Mouse (Mus musculus) CH12.LX (cell line): Measurements from ENCODE around the gene Sgo2a. TPM values are rescaled to one million over a fixed set of nuclear protein-coding genes. Genes with fewer than 3 reads are reported as not detected.

ENCODE experiments used
- DNase-seq: peaks from one replicate; pipeline ENCODE4 v3.0.0-alpha.2; 2013; ENCODE audit errors: extremely low read depth
- H3K27ac ChIP-seq: 2 replicates; pipeline ENCODE4 v1.5.1; 2012; ENCODE audit warnings: low read depth, mild to moderate bottlenecking, control low read depth, moderate library complexity; ENCODE audit not compliant: insufficient read depth
- H3K27me3 ChIP-seq: replicated peaks from 2 replicates; pipeline ENCODE3; 2012; ENCODE audit warnings: inconsistent platforms
- H3K36me3 ChIP-seq, 2 experiments: replicated peaks in 1 of 2; 2 replicates each; pipeline versions ENCODE3 to v1.6.1; 2012; ENCODE audit warnings: inconsistent platforms in 1 of 2, low read length in 1 of 2, mild to moderate bottlenecking in 1 of 2, mixed read lengths in 1 of 2, moderate library complexity in 1 of 2; ENCODE audit not compliant: control insufficient read depth in 1 of 2, insufficient read depth in 1 of 2
- H3K4me1 ChIP-seq, 2 experiments: 2 replicates each; pipeline ENCODE4 v1.6.1; 2012; ENCODE audit warnings: inconsistent platforms in 1 of 2, moderate library complexity in 1 of 2; ENCODE audit not compliant: insufficient read depth in 2 of 2, control insufficient read depth in 1 of 2
- H3K4me2 ChIP-seq: 2 replicates; pipeline ENCODE4 v1.6.1; 2012; ENCODE audit warnings: low read depth, mild to moderate bottlenecking, control low read depth; ENCODE audit not compliant: poor library complexity, insufficient read depth, severe bottlenecking
- H3K4me3 ChIP-seq, 3 experiments: fragments of 150-350 bp in 1 of 3; sonication (generic) in 1 of 3; replicated peaks in 1 of 3; 2 replicates each; pipeline versions ENCODE3 to v1.5.1; 2011 to 2012; ENCODE audit warnings: low read depth in 2 of 3, low read length in 2 of 3, mild to moderate bottlenecking in 2 of 3, moderate library complexity in 2 of 3, control low read depth in 1 of 3, improper control_type of control experiment in 1 of 3, inconsistent platforms in 1 of 3, mixed read lengths in 1 of 3; ENCODE audit not compliant: poor library complexity in 1 of 3
- H3K79me2 ChIP-seq: replicated peaks from 2 replicates; pipeline ENCODE4 v1.6.1; 2012; ENCODE audit warnings: mild to moderate bottlenecking, moderate library complexity; ENCODE audit not compliant: control insufficient read depth, poor library complexity, insufficient read depth, severe bottlenecking; ENCODE audit errors: extremely low read depth
- H3K9ac ChIP-seq: 2 replicates; pipeline ENCODE4 v1.6.1; 2012; ENCODE audit warnings: low read depth, mild to moderate bottlenecking, control low read depth, moderate library complexity; ENCODE audit not compliant: insufficient read depth
- H3K9me3 ChIP-seq: replicated peaks from 2 replicates; pipeline ENCODE3; 2012; ENCODE audit warnings: low read length, inconsistent platforms, mixed read lengths
- BHLHE40 ChIP-seq: IDR thresholded peaks from 2 replicates; pipeline ENCODE4 v1.6.1; 2011; ENCODE audit warnings: mild to moderate bottlenecking, low read depth, low read length, improper control_type of control experiment
- CHD1 ChIP-seq: IDR thresholded peaks from 2 replicates; pipeline ENCODE4 v1.6.1; 2012; ENCODE audit warnings: low read depth, low read length, improper control_type of control experiment, inconsistent platforms
- CHD2 ChIP-seq: IDR thresholded peaks from 2 replicates; pipeline ENCODE4 v1.6.1; 2011; ENCODE audit warnings: low read length, improper control_type of control experiment
- CTCF ChIP-seq, 2 experiments: IDR thresholded peaks in 1 of 2; conservative IDR thresholded peaks in 1 of 2; 2 replicates each; pipeline ENCODE4 v1.5.1; 2011 to 2012; ENCODE audit warnings: low read depth in 2 of 2, low read length in 2 of 2, improper control_type of control experiment in 1 of 2, inconsistent platforms in 1 of 2, mild to moderate bottlenecking in 1 of 2, moderate library complexity in 1 of 2
- GABPA ChIP-seq: IDR thresholded peaks from 2 replicates; pipeline ENCODE4 v1.6.1; 2012; ENCODE audit warnings: low read depth, low read length, improper control_type of control experiment, inconsistent platforms; ENCODE audit not compliant: insufficient replicate concordance
- HCFC1 ChIP-seq: IDR thresholded peaks from 2 replicates; pipeline ENCODE4 v1.6.1; 2012; ENCODE audit warnings: low read depth, mild to moderate bottlenecking, inconsistent platforms, low read length, improper control_type of control experiment
- IRF4 ChIP-seq: IDR thresholded peaks from 2 replicates; pipeline ENCODE4 v1.6.1; 2014; ENCODE audit warnings: low read depth, mild to moderate bottlenecking, inconsistent platforms, low read length, improper control_type of control experiment
- JUND ChIP-seq: conservative IDR thresholded peaks from 2 replicates; pipeline ENCODE4 v1.6.1; 2011; ENCODE audit warnings: low read depth, low read length, improper control_type of control experiment
- KAT2A ChIP-seq: IDR thresholded peaks from 2 replicates; pipeline ENCODE4 v1.6.1; 2012; ENCODE audit warnings: low read length, improper control_type of control experiment, inconsistent platforms; ENCODE audit not compliant: insufficient replicate concordance
- MAFK ChIP-seq: IDR thresholded peaks from 2 replicates; pipeline ENCODE4 v1.6.1; 2011; ENCODE audit warnings: low read length, improper control_type of control experiment; ENCODE audit not compliant: insufficient replicate concordance
- MEF2A ChIP-seq: IDR thresholded peaks from 2 replicates; pipeline ENCODE4 v1.6.1; 2014; ENCODE audit warnings: low read depth, mild to moderate bottlenecking, inconsistent platforms, low read length, improper control_type of control experiment, borderline replicate concordance
- MXI1 ChIP-seq: IDR thresholded peaks from 2 replicates; pipeline ENCODE4 v1.6.1; 2011; ENCODE audit warnings: mild to moderate bottlenecking, low read depth, low read length, improper control_type of control experiment
- NELFE ChIP-seq: IDR thresholded peaks from 2 replicates; pipeline ENCODE4 v1.6.1; 2011; ENCODE audit warnings: low read depth, low read length, improper control_type of control experiment
- PAX5 ChIP-seq: IDR thresholded peaks from 2 replicates; pipeline ENCODE4 v1.6.1; 2012; ENCODE audit warnings: low read length, inconsistent platforms, mixed read lengths
- POLR2A ChIP-seq: IDR thresholded peaks from 2 replicates; pipeline ENCODE4 v1.6.1; 2011; ENCODE audit warnings: low read depth, mild to moderate bottlenecking, improper control_type of control experiment, low read length
- POLR2AphosphoS2 ChIP-seq: IDR thresholded peaks from 2 replicates; pipeline ENCODE4 v1.6.1; 2011; ENCODE audit warnings: low read depth, low read length, improper control_type of control experiment
- RAD21 ChIP-seq: IDR thresholded peaks from 2 replicates; pipeline ENCODE4 v1.6.1; 2011; ENCODE audit warnings: low read depth, mild to moderate bottlenecking, low read length, improper control_type of control experiment, moderate library complexity
- RCOR1 ChIP-seq: conservative IDR thresholded peaks from 2 replicates; pipeline ENCODE4 v1.6.1; 2012; ENCODE audit warnings: low read depth, mild to moderate bottlenecking, inconsistent platforms, low read length, improper control_type of control experiment
- TBP ChIP-seq: conservative IDR thresholded peaks from 2 replicates; pipeline ENCODE4 v1.6.1; 2011; ENCODE audit warnings: low read depth, low read length, improper control_type of control experiment
- TCF12 ChIP-seq: IDR thresholded peaks from 2 replicates; pipeline ENCODE4 v1.6.1; 2014; ENCODE audit warnings: low read depth, mild to moderate bottlenecking, inconsistent platforms, low read length, improper control_type of control experiment
- UBTF ChIP-seq: IDR thresholded peaks from 2 replicates; pipeline ENCODE4 v1.6.1; 2012; ENCODE audit warnings: low read depth, mild to moderate bottlenecking, inconsistent platforms, low read length, improper control_type of control experiment, moderate library complexity
- ZC3H11A ChIP-seq: IDR thresholded peaks from 2 replicates; pipeline ENCODE4 v1.6.1; 2012; ENCODE audit warnings: low read depth, mild to moderate bottlenecking, inconsistent platforms, low read length, improper control_type of control experiment
- ZKSCAN1 ChIP-seq: IDR thresholded peaks from 2 replicates; pipeline ENCODE4 v1.6.1; 2012; ENCODE audit warnings: low read depth, inconsistent platforms, low read length, improper control_type of control experiment, borderline replicate concordance
- dilution Hi-C: fragments of 300-500 bp; cut with MboI; formaldehyde crosslinking; loops from 2 replicates; pipeline ENCODE4 v1.14.3; 2020; ENCODE audit warnings: low sequenced_read_pairs; ENCODE audit not compliant: extremely low pct_unique_long_range_greater_than_20kb, extremely low pct_ligation_motif_present
- in situ Hi-C: fragments of 300-500 bp; cut with MboI; formaldehyde crosslinking; loops from 3 replicates; pipeline ENCODE4 v1.14.3; 2019; ENCODE audit warnings: low sequenced_read_pairs, low pct_ligation_motif_present, low pct_unique_long_range_greater_than_20kb, mixed read lengths
- polyA plus RNA-seq: library from polyadenylated mRNA; unstranded; fragments of >175 nt; gene quantifications from 2 replicates; pipeline ENCODE4 v1.2.1, GENCODE M21; 2012; ENCODE audit warnings: low read depth; ENCODE audit not compliant: insufficient read length
- total RNA-seq, 2 experiments: library from RNA; depleted of rRNA; stranded (reverse); fragments of 300-350 nt in 1 of 2; fragments of >200 nt in 1 of 2; gene quantifications; 2 replicates each; pipeline ENCODE4 v1.2.3; 2012 to 2014

The Sgo2a gene
- total and polyA plus RNA-seq, 3 experiments, result 14.4 to 24.2 (median 15.1) TPM

- Histone ChIP-seq H3K9ac (no peak overlapping the region), H3K36me3 (no peaks in the 10 kb centered on the region), H3K4me3 (no peak overlapping the region), H3K4me1 (peaks cover 0 to 9% of the 10 kb centered on the region in 2 experiments; a peak in 1 of 4 replicates), H3K79me2 (no peaks in the 10 kb centered on the region), H3K9me3 (no peaks in the 10 kb centered on the region), H3K27ac (no peak overlapping the region), H3K4me2 (no peak overlapping the region), H3K27me3 (no peaks in the 10 kb centered on the region)
- TF ChIP-seq GABPA (no peak), CTCF (conservative IDR thresholded peaks at IDR 0.05 in 1 of 2, IDR thresholded peaks at IDR 0.05 in 1 of 2; ENCODE audit: low read depth in 2 of 2, low read length in 2 of 2) (no peak), UBTF (no peak), KAT2A (no peak), HCFC1 (no peak), CHD1 (no peak), POLR2A (no peak), MXI1 (no peak), NELFE (no peak), CHD2 (no peak), ZKSCAN1 (no peak), TCF12 (no peak), IRF4 (no peak), BHLHE40 (no peak)
- in situ Hi-C loops (no loop called here), dilution Hi-C loops (no loop called here)
- no peak for DNase-seq
These were observed 60.5 kb downstream of the Sgo2a start for GRCm38 (mm10) chr1:58056074-58056807.

DNA sequence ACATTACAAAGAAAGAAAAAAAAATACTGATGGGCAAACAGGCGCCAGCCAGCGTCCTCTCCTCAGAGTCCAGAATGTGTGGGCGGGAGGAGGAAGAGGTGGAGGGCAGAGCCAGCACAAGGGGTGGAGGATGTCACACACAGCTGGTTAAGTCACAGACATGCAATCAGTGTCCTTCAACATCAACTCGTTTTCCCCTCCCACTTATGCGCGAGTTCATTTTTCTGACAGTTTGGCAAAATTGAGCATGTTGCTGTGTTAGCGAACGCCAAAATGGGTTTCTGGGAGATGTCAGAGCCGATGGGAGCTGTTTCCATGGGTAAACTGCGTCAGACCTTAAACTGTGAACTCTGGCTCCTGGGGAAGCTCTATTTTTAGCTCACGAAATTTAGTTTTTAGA is 61.2 kb downstream of the Sgo2a start:
- DNase-seq, result no peak
- dilution Hi-C loops, result no loop called here
- H3K79me2 ChIP-seq, result no peaks in the 10 kb centered on the region

More for the DNA sequence above, 61.2 kb downstream of the Sgo2a start:
- Histone ChIP-seq H3K4me3 (no peak overlapping the region), H3K9ac (no peak overlapping the region), H3K27me3 (no peaks in the 10 kb centered on the region), H3K4me1 (peaks cover 0 to 9% of the 10 kb centered on the region in 2 experiments; a peak in 1 of 4 replicates), H3K9me3 (no peaks in the 10 kb centered on the region), H3K36me3 (no peaks in the 10 kb centered on the region)
- in situ Hi-C loops, result no loop called here
- TF ChIP-seq UBTF (no peak), RCOR1 (no peak), KAT2A (no peak), MEF2A (no peak), BHLHE40 (no peak), POLR2AphosphoS2 (no peak), GABPA (no peak), RAD21 (no peak), JUND (no peak), HCFC1 (no peak), PAX5 (no peak), TBP (no peak), CTCF (conservative IDR thresholded peaks at IDR 0.05 in 1 of 2, IDR thresholded peaks at IDR 0.05 in 1 of 2; ENCODE audit: low read depth in 2 of 2, low read length in 2 of 2) (no peak), MAFK (no peak), ZC3H11A (no peak)
- TF ChIP-seq, all 38 proteins: peak for 0
- no peak overlapping the region for H3K4me2 ChIP-seq
- no peak overlapping the region for H3K27ac ChIP-seq
